15 mouse cellular contexts compared by ENCODE assay signal in genomic region chr7:114481429-114481931, GRCm38 (mm10).
"Had no signal": no experiment of that assay in that cellular context is flagged by ENCODE, and none has a peak within 500 bp of the region (broad histone marks: within the 10 kb centered on the region; RNA-seq: fewer than 3 reads in every experiment).

No protein-coding gene starts in this region.

- DNase-seq: lung, adult 18-20 months; lung, embryonic 14.5 days; lung, postnatal 10 days; lung, postnatal 4 days; midbrain, embryonic 14.5 days; retina, postnatal 1 day; right cerebral cortex, postnatal 14 days; thymus, adult 18-20 months; thymus, postnatal 14 days; thymus, postnatal 36 days had no signal

- H3K36me3 ChIP-seq: midbrain, embryonic 12.5 days; neural tube, embryonic 13.5 days; neural tube, embryonic 15.5 days had no signal

- H3K9me3 ChIP-seq: midbrain, embryonic 12.5 days; neural tube, embryonic 13.5 days; neural tube, embryonic 15.5 days had no signal

- H3K27me3 ChIP-seq: midbrain, embryonic 12.5 days; neural tube, embryonic 13.5 days; neural tube, embryonic 15.5 days had no signal

- ATAC-seq: midbrain, embryonic 16.5 days had no signal

- H3K4me2 ChIP-seq: lung, embryonic 14.5 days; midbrain, embryonic 12.5 days; neural tube, embryonic 13.5 days; neural tube, embryonic 15.5 days had no signal

- H3K27ac ChIP-seq: liver, embryonic 14.5 days; midbrain, embryonic 12.5 days; neural tube, embryonic 13.5 days; neural tube, embryonic 15.5 days had no signal

- H3K4me3 ChIP-seq: midbrain, embryonic 12.5 days; neural tube, embryonic 13.5 days; neural tube, embryonic 15.5 days had no signal

- H3K9ac ChIP-seq: liver, embryonic 14.5 days; lung, embryonic 14.5 days; midbrain, embryonic 12.5 days; neural tube, embryonic 13.5 days; neural tube, embryonic 15.5 days had no signal

- H3K4me1 ChIP-seq: midbrain, embryonic 12.5 days; neural tube, embryonic 13.5 days; neural tube, embryonic 15.5 days had no signal
